Mouse (Mus musculus) CH12.LX (cell line): Measurements from ENCODE around the gene Nlrc5. TPM values are rescaled to one million over a fixed set of nuclear protein-coding genes. Genes with fewer than 3 reads are reported as not detected.

ENCODE experiments used
- DNase-seq: peaks from one replicate; pipeline ENCODE4 v3.0.0-alpha.2; 2013; ENCODE audit errors: extremely low read depth
- H3K27ac ChIP-seq: 2 replicates; pipeline ENCODE4 v1.5.1; 2012; ENCODE audit warnings: low read depth, mild to moderate bottlenecking, control low read depth, moderate library complexity; ENCODE audit not compliant: insufficient read depth
- H3K27me3 ChIP-seq: replicated peaks from 2 replicates; pipeline ENCODE3; 2012; ENCODE audit warnings: inconsistent platforms
- H3K36me3 ChIP-seq, 2 experiments: replicated peaks in 1 of 2; 2 replicates each; pipeline versions ENCODE3 to v1.6.1; 2012; ENCODE audit warnings: inconsistent platforms in 1 of 2, low read length in 1 of 2, mild to moderate bottlenecking in 1 of 2, mixed read lengths in 1 of 2, moderate library complexity in 1 of 2; ENCODE audit not compliant: control insufficient read depth in 1 of 2, insufficient read depth in 1 of 2
- H3K4me1 ChIP-seq, 2 experiments: 2 replicates each; pipeline ENCODE4 v1.6.1; 2012; ENCODE audit warnings: inconsistent platforms in 1 of 2, moderate library complexity in 1 of 2; ENCODE audit not compliant: insufficient read depth in 2 of 2, control insufficient read depth in 1 of 2
- H3K4me2 ChIP-seq: 2 replicates; pipeline ENCODE4 v1.6.1; 2012; ENCODE audit warnings: low read depth, mild to moderate bottlenecking, control low read depth; ENCODE audit not compliant: poor library complexity, insufficient read depth, severe bottlenecking
- H3K4me3 ChIP-seq, 3 experiments: fragments of 150-350 bp in 1 of 3; sonication (generic) in 1 of 3; replicated peaks in 1 of 3; 2 replicates each; pipeline versions ENCODE3 to v1.5.1; 2011 to 2012; ENCODE audit warnings: low read depth in 2 of 3, low read length in 2 of 3, mild to moderate bottlenecking in 2 of 3, moderate library complexity in 2 of 3, control low read depth in 1 of 3, improper control_type of control experiment in 1 of 3, inconsistent platforms in 1 of 3, mixed read lengths in 1 of 3; ENCODE audit not compliant: poor library complexity in 1 of 3
- H3K79me2 ChIP-seq: replicated peaks from 2 replicates; pipeline ENCODE4 v1.6.1; 2012; ENCODE audit warnings: mild to moderate bottlenecking, moderate library complexity; ENCODE audit not compliant: control insufficient read depth, poor library complexity, insufficient read depth, severe bottlenecking; ENCODE audit errors: extremely low read depth
- H3K9ac ChIP-seq: 2 replicates; pipeline ENCODE4 v1.6.1; 2012; ENCODE audit warnings: low read depth, mild to moderate bottlenecking, control low read depth, moderate library complexity; ENCODE audit not compliant: insufficient read depth
- H3K9me3 ChIP-seq: replicated peaks from 2 replicates; pipeline ENCODE3; 2012; ENCODE audit warnings: low read length, inconsistent platforms, mixed read lengths
- BHLHE40 ChIP-seq: IDR thresholded peaks from 2 replicates; pipeline ENCODE4 v1.6.1; 2011; ENCODE audit warnings: mild to moderate bottlenecking, low read depth, low read length, improper control_type of control experiment
- CHD1 ChIP-seq: IDR thresholded peaks from 2 replicates; pipeline ENCODE4 v1.6.1; 2012; ENCODE audit warnings: low read depth, low read length, improper control_type of control experiment, inconsistent platforms
- CHD2 ChIP-seq: IDR thresholded peaks from 2 replicates; pipeline ENCODE4 v1.6.1; 2011; ENCODE audit warnings: low read length, improper control_type of control experiment
- CTCF ChIP-seq, 2 experiments: IDR thresholded peaks in 1 of 2; conservative IDR thresholded peaks in 1 of 2; 2 replicates each; pipeline ENCODE4 v1.5.1; 2011 to 2012; ENCODE audit warnings: low read depth in 2 of 2, low read length in 2 of 2, improper control_type of control experiment in 1 of 2, inconsistent platforms in 1 of 2, mild to moderate bottlenecking in 1 of 2, moderate library complexity in 1 of 2
- E2F4 ChIP-seq: IDR thresholded peaks from 2 replicates; pipeline ENCODE4 v1.6.1; 2011; ENCODE audit warnings: low read depth, low read length, improper control_type of control experiment; ENCODE audit not compliant: insufficient replicate concordance
- ELF1 ChIP-seq: IDR thresholded peaks from 2 replicates; pipeline ENCODE4 v1.6.1; 2014; ENCODE audit warnings: low read depth, mild to moderate bottlenecking, inconsistent platforms, low read length, improper control_type of control experiment
- EP300 ChIP-seq: IDR thresholded peaks from 2 replicates; pipeline ENCODE4 v1.6.1; 2011; ENCODE audit warnings: low read length, improper control_type of control experiment
- ETS1 ChIP-seq: conservative IDR thresholded peaks from 2 replicates; pipeline ENCODE4 v1.6.1; 2012; ENCODE audit warnings: low read depth, mild to moderate bottlenecking, inconsistent platforms, low read length, improper control_type of control experiment, moderate library complexity
- GABPA ChIP-seq: IDR thresholded peaks from 2 replicates; pipeline ENCODE4 v1.6.1; 2012; ENCODE audit warnings: low read depth, low read length, improper control_type of control experiment, inconsistent platforms; ENCODE audit not compliant: insufficient replicate concordance
- HCFC1 ChIP-seq: IDR thresholded peaks from 2 replicates; pipeline ENCODE4 v1.6.1; 2012; ENCODE audit warnings: low read depth, mild to moderate bottlenecking, inconsistent platforms, low read length, improper control_type of control experiment
- IRF4 ChIP-seq: IDR thresholded peaks from 2 replicates; pipeline ENCODE4 v1.6.1; 2014; ENCODE audit warnings: low read depth, mild to moderate bottlenecking, inconsistent platforms, low read length, improper control_type of control experiment
- JUN ChIP-seq: IDR thresholded peaks from 2 replicates; pipeline ENCODE4 v1.6.1; 2011; ENCODE audit warnings: low read depth, mild to moderate bottlenecking, low read length, improper control_type of control experiment, moderate library complexity; ENCODE audit not compliant: insufficient read depth
- JUND ChIP-seq: conservative IDR thresholded peaks from 2 replicates; pipeline ENCODE4 v1.6.1; 2011; ENCODE audit warnings: low read depth, low read length, improper control_type of control experiment
- KAT2A ChIP-seq: IDR thresholded peaks from 2 replicates; pipeline ENCODE4 v1.6.1; 2012; ENCODE audit warnings: low read length, improper control_type of control experiment, inconsistent platforms; ENCODE audit not compliant: insufficient replicate concordance
- MAFK ChIP-seq: IDR thresholded peaks from 2 replicates; pipeline ENCODE4 v1.6.1; 2011; ENCODE audit warnings: low read length, improper control_type of control experiment; ENCODE audit not compliant: insufficient replicate concordance
- MAX ChIP-seq: IDR thresholded peaks from 2 replicates; pipeline ENCODE4 v1.6.1; 2011; ENCODE audit warnings: low read length, improper control_type of control experiment
- MAZ ChIP-seq: IDR thresholded peaks from 2 replicates; pipeline ENCODE4 v1.6.1; 2012; ENCODE audit warnings: low read depth, mild to moderate bottlenecking, inconsistent platforms, low read length, improper control_type of control experiment, moderate library complexity
- MEF2A ChIP-seq: IDR thresholded peaks from 2 replicates; pipeline ENCODE4 v1.6.1; 2014; ENCODE audit warnings: low read depth, mild to moderate bottlenecking, inconsistent platforms, low read length, improper control_type of control experiment, borderline replicate concordance
- MXI1 ChIP-seq: IDR thresholded peaks from 2 replicates; pipeline ENCODE4 v1.6.1; 2011; ENCODE audit warnings: mild to moderate bottlenecking, low read depth, low read length, improper control_type of control experiment
- MYC ChIP-seq: IDR thresholded peaks from 2 replicates; pipeline ENCODE4 v1.6.1; 2011; ENCODE audit warnings: low read depth, mild to moderate bottlenecking, improper control_type of control experiment, low read length
- NELFE ChIP-seq: IDR thresholded peaks from 2 replicates; pipeline ENCODE4 v1.6.1; 2011; ENCODE audit warnings: low read depth, low read length, improper control_type of control experiment
- NRF1 ChIP-seq: IDR thresholded peaks from 2 replicates; pipeline ENCODE4 v1.6.1; 2014; ENCODE audit warnings: low read depth, mild to moderate bottlenecking, inconsistent platforms, low read length, improper control_type of control experiment, moderate library complexity
- PAX5 ChIP-seq: IDR thresholded peaks from 2 replicates; pipeline ENCODE4 v1.6.1; 2012; ENCODE audit warnings: low read length, inconsistent platforms, mixed read lengths
- POLR2A ChIP-seq: IDR thresholded peaks from 2 replicates; pipeline ENCODE4 v1.6.1; 2011; ENCODE audit warnings: low read depth, mild to moderate bottlenecking, improper control_type of control experiment, low read length
- POLR2AphosphoS2 ChIP-seq: IDR thresholded peaks from 2 replicates; pipeline ENCODE4 v1.6.1; 2011; ENCODE audit warnings: low read depth, low read length, improper control_type of control experiment
- RAD21 ChIP-seq: IDR thresholded peaks from 2 replicates; pipeline ENCODE4 v1.6.1; 2011; ENCODE audit warnings: low read depth, mild to moderate bottlenecking, low read length, improper control_type of control experiment, moderate library complexity
- RCOR1 ChIP-seq: conservative IDR thresholded peaks from 2 replicates; pipeline ENCODE4 v1.6.1; 2012; ENCODE audit warnings: low read depth, mild to moderate bottlenecking, inconsistent platforms, low read length, improper control_type of control experiment
- SIN3A ChIP-seq: IDR thresholded peaks from 2 replicates; pipeline ENCODE4 v1.6.1; 2012; ENCODE audit warnings: low read length, improper control_type of control experiment, inconsistent platforms
- SMC3 ChIP-seq: IDR thresholded peaks from 2 replicates; pipeline ENCODE4 v1.6.1; 2011; ENCODE audit warnings: low read depth, low read length, improper control_type of control experiment
- TBP ChIP-seq: conservative IDR thresholded peaks from 2 replicates; pipeline ENCODE4 v1.6.1; 2011; ENCODE audit warnings: low read depth, low read length, improper control_type of control experiment
- TCF12 ChIP-seq: IDR thresholded peaks from 2 replicates; pipeline ENCODE4 v1.6.1; 2014; ENCODE audit warnings: low read depth, mild to moderate bottlenecking, inconsistent platforms, low read length, improper control_type of control experiment
- UBTF ChIP-seq: IDR thresholded peaks from 2 replicates; pipeline ENCODE4 v1.6.1; 2012; ENCODE audit warnings: low read depth, mild to moderate bottlenecking, inconsistent platforms, low read length, improper control_type of control experiment, moderate library complexity
- USF1 ChIP-seq: IDR thresholded peaks from 2 replicates; pipeline ENCODE4 v1.6.1; 2014; ENCODE audit warnings: low read depth, mild to moderate bottlenecking, inconsistent platforms, low read length, improper control_type of control experiment
- USF2 ChIP-seq: conservative IDR thresholded peaks from 2 replicates; pipeline ENCODE4 v1.6.1; 2011; ENCODE audit warnings: low read depth, low read length, improper control_type of control experiment
- ZC3H11A ChIP-seq: IDR thresholded peaks from 2 replicates; pipeline ENCODE4 v1.6.1; 2012; ENCODE audit warnings: low read depth, mild to moderate bottlenecking, inconsistent platforms, low read length, improper control_type of control experiment
- ZKSCAN1 ChIP-seq: IDR thresholded peaks from 2 replicates; pipeline ENCODE4 v1.6.1; 2012; ENCODE audit warnings: low read depth, inconsistent platforms, low read length, improper control_type of control experiment, borderline replicate concordance
- ZMIZ1 ChIP-seq: IDR thresholded peaks from 2 replicates; pipeline ENCODE4 v1.6.1; 2012; ENCODE audit warnings: low read depth, mild to moderate bottlenecking, inconsistent platforms, low read length, improper control_type of control experiment
- ZNF384 ChIP-seq: IDR thresholded peaks from 2 replicates; pipeline ENCODE4 v1.6.1; 2012; ENCODE audit warnings: low read depth, low read length, improper control_type of control experiment, inconsistent platforms
- dilution Hi-C: fragments of 300-500 bp; cut with MboI; formaldehyde crosslinking; loops from 2 replicates; pipeline ENCODE4 v1.14.3; 2020; ENCODE audit warnings: low sequenced_read_pairs; ENCODE audit not compliant: extremely low pct_unique_long_range_greater_than_20kb, extremely low pct_ligation_motif_present
- in situ Hi-C: fragments of 300-500 bp; cut with MboI; formaldehyde crosslinking; loops from 3 replicates; pipeline ENCODE4 v1.14.3; 2019; ENCODE audit warnings: low sequenced_read_pairs, low pct_ligation_motif_present, low pct_unique_long_range_greater_than_20kb, mixed read lengths
- polyA plus RNA-seq: library from polyadenylated mRNA; unstranded; fragments of >175 nt; gene quantifications from 2 replicates; pipeline ENCODE4 v1.2.1, GENCODE M21; 2012; ENCODE audit warnings: low read depth; ENCODE audit not compliant: insufficient read length
- total RNA-seq, 2 experiments: library from RNA; depleted of rRNA; stranded (reverse); fragments of 300-350 nt in 1 of 2; fragments of >200 nt in 1 of 2; gene quantifications; 2 replicates each; pipeline ENCODE4 v1.2.3; 2012 to 2014

Gene Nlrc5
- total RNA-seq (2012; rRNA removed) (58.6 and 73.0 TPM in 2 replicates), total RNA-seq (2014; rRNA removed) (58.1 and 60.2 TPM in 2 replicates), polyA plus RNA-seq (72.5 and 75.2 TPM in 2 replicates)

GRCm38 (mm10) chr8:94433981-94434466 lies at the start of gene Nlrc5:
Gene Nlrc5, plus strand, starts transcription at chr8:94434356.
- dilution Hi-C loops: no loop called here
- Histone ChIP-seq H3K79me2 (peaks cover 38% of the 10 kb centered on the region), H3K4me3 (peak within 1 kb of the TSS; percentile 67 to 72 (median 69)), H3K9me3 (no peaks in the 10 kb centered on the region), H3K4me1 (peaks cover 19 to 68% of the 10 kb centered on the region in 2 experiments), H3K27me3 (no peaks in the 10 kb centered on the region), H3K9ac (peak within 1 kb of the TSS; percentile 94), H3K4me2 (peak within 1 kb of the TSS; percentile 96), H3K27ac (peak within 1 kb of the TSS; percentile 76), H3K36me3 (peaks cover 0 to 4% of the 10 kb centered on the region in 2 experiments)
- TF ChIP-seq ETS1 (peak; percentile 60; the same call in 1 of the 2 replicates), TBP (0 out of 2 replicates have a peak, but pooled peaks have one; percentile 48), POLR2AphosphoS2 (no peak), MYC (peak; percentile 67; the same call in 1 of the 2 replicates), MEF2A (no peak), USF1 (peak; percentile 74), HCFC1 (peak; percentile 17; the same call in 1 of the 2 replicates), EP300 (no peak; the same call in 1 of the 2 replicates), PAX5 (no peak), USF2 (no peak; the same call in 1 of the 2 replicates), E2F4 (no peak), GABPA (no peak), JUND (no peak), NRF1 (no peak), MXI1 (peak; percentile 96), RCOR1 (no peak), ELF1 (peak; percentile 49; the same call in 1 of the 2 replicates), KAT2A (no peak), POLR2A (peak; percentile 66; the same call in 1 of the 2 replicates), MAX (peak; percentile 90), MAFK (no peak), BHLHE40 (peak; percentile 95), ZNF384 (no peak), ZKSCAN1 (no peak), SMC3 (peak; percentile 15), CTCF (conservative IDR thresholded peaks at IDR 0.05 in 1 of 2, IDR thresholded peaks at IDR 0.05 in 1 of 2; ENCODE audit: low read depth in 2 of 2, low read length in 2 of 2) (peak in 1 of 2 experiments; percentile 33; a peak in 2 of 4 replicates), ZMIZ1 (no peak), NELFE (peak; percentile 48), ZC3H11A (no peak), TCF12 (peak; percentile 63; the same call in 1 of the 2 replicates), UBTF (0 out of 2 replicates have a peak, but pooled peaks have one; percentile 70), MAZ (peak; percentile 44; the same call in 1 of the 2 replicates), CHD2 (no peak), RAD21 (peak; percentile 4), CHD1 (no peak), SIN3A (peak; percentile 74), JUN (no peak), IRF4 (no peak)
- in situ Hi-C loops: no loop called here
- DNase-seq: peak; percentile 83
